Mouse (Mus musculus): ENCODE data around the gene Cabp7. TPM values are rescaled to one million over a fixed set of nuclear protein-coding genes. Genes with fewer than 3 reads are reported as not detected.

Cabp7 gene
- not detected in 2 replicates for polyA plus RNA-seq (2012; rRNA removed)

DNA sequence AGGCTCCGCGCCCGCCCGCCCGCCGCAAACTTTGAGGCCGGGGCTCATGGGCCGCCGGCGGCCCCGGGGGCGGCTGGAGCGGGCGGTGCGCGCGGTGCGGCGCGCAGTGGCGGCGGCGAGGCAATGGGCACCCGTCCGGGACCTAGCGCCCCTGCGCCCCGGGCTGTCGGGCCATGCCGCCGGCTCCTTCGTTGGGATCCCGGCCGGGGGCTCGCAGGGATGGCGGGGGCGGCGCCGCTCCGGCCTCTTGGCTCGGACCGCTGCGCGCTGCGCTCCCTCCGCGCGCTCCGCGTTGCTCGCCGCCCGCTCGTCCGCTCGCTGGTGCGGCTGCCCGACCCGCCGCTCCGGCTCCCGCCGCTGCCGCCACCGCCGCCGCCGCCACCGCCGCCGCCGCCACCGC is at the start of gene Cabp7:
Gene Cabp7, minus strand, starts transcription at position 46 of the 400 bp plus-strand sequence.
- H3K4me1 ChIP-seq (ENCODE audit: control insufficient read depth, insufficient read depth, low read length) = no peaks in the 10 kb centered on the region
- H3K27me3 ChIP-seq (replicated peaks; ENCODE audit: control insufficient read depth, insufficient read depth, low read length) = peaks cover 6% of the 10 kb centered on the region
- DNase-seq = no peak
- 5% methylated on average over 58 of the region's 73 CpGs for WGBS
- no peaks in the 10 kb centered on the region for H3K36me3 ChIP-seq (ENCODE audit: control insufficient read depth, insufficient read depth, low read length)
- H3K4me3 ChIP-seq (ENCODE audit: insufficient read depth, low read depth, low read length) = no peak within 1 kb of the TSS
- no peak within 1 kb of the TSS for H3K27ac ChIP-seq (ENCODE audit: insufficient read depth, low read depth, low read length)
- TF ChIP-seq CTCF (conservative IDR thresholded peaks at IDR 0.05; ENCODE audit: insufficient read depth, insufficient read length, low read depth, low read length) (no peak), POLR2A (IDR thresholded peaks at IDR 0.05; ENCODE audit: low read depth, low read length) (no peak)

DNA sequence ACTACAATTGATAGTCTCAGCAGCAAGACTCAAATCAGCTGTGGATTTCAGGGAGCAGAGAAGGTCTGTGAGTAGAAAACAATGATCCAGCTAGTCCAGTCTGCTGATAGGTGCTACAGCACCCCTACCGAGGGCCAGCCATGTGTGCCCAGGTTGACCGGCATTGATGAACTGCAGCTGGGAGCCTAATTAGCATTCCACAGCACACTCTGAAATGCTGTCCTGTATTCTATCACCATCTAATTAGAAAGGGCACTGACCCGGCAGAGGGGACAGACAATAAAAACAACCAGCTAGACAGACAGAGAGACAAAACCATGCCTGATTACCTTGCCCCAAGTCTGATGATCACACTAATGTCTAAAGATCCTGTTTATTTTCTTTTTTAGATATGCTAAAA is 46.4 kb upstream of the Cabp7 start:
- WGBS = 43% methylated on average over 3 of the region's 3 CpGs
- DNase-seq = no peak
- no peaks in the 10 kb centered on the region for H3K27me3 ChIP-seq (replicated peaks; ENCODE audit: control insufficient read depth, insufficient read depth, low read length)
- TF ChIP-seq POLR2A (IDR thresholded peaks at IDR 0.05; ENCODE audit: low read depth, low read length) = no peak
- TF ChIP-seq CTCF (conservative IDR thresholded peaks at IDR 0.05; ENCODE audit: insufficient read depth, insufficient read length, low read depth, low read length) = no peak
- no peak overlapping the region for H3K4me3 ChIP-seq (ENCODE audit: insufficient read depth, low read depth, low read length)
- H3K36me3 ChIP-seq (ENCODE audit: control insufficient read depth, insufficient read depth, low read length) = peaks cover 7% of the 10 kb centered on the region
- no peak overlapping the region for H3K27ac ChIP-seq (ENCODE audit: insufficient read depth, low read depth, low read length)
- H3K4me1 ChIP-seq (ENCODE audit: control insufficient read depth, insufficient read depth, low read length) = no peaks in the 10 kb centered on the region

DNA sequence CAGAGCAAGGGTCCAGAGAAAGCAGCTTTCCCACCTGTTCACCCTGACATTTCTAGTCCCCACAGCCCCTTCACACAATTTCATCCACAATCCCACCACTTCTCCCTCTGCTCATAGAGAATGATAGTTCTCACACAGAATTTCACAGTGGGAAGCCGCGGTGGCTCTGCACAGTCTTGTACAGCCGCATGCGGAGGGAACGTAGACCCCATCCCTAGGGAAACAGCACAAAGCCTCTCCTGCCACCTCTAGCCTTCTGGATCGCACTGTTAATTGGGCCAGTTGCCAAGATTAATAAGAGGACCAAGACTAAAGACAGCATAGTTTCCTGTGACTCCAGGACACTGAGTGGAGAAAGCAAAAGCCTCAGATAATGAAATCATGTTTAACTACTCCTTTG is 45.0 kb upstream of the Cabp7 start:
- Histone ChIP-seq H3K4me1 (ENCODE audit: control insufficient read depth, insufficient read depth, low read length) (no peaks in the 10 kb centered on the region), H3K4me3 (ENCODE audit: insufficient read depth, low read depth, low read length) (no peak overlapping the region), H3K27me3 (replicated peaks; ENCODE audit: control insufficient read depth, insufficient read depth, low read length) (no peaks in the 10 kb centered on the region), H3K36me3 (ENCODE audit: control insufficient read depth, insufficient read depth, low read length) (peaks cover 5% of the 10 kb centered on the region), H3K27ac (ENCODE audit: insufficient read depth, low read depth, low read length) (no peak overlapping the region)
- DNase-seq = no peak
- 76% methylated on average over 6 of the region's 6 CpGs for WGBS
- TF ChIP-seq POLR2A (IDR thresholded peaks at IDR 0.05; ENCODE audit: low read depth, low read length) (no peak), CTCF (conservative IDR thresholded peaks at IDR 0.05; ENCODE audit: insufficient read depth, insufficient read length, low read depth, low read length) (no peak)

DNA sequence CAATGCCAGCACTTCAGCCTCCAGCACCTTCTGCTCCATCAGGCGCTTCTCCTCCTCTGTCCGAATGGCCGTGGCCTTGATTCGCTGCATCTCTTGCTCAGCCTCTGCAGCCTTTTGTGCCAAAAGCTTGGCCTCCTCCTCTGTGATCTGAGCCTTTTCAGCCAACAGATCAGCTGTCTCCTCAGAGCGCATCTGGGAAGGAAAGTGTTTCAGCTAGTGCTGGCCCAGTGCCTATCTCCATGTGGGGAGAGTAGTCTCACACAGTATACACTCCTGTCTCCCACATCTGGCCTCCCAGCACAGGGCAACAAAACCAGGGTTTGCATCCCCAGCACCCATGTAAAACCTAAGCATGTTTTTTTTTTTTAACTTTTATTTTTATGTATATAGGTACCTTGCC is 43.1 kb upstream of the Cabp7 start:
- Histone ChIP-seq H3K36me3 (ENCODE audit: control insufficient read depth, insufficient read depth, low read length) (peaks cover 7% of the 10 kb centered on the region), H3K27ac (ENCODE audit: insufficient read depth, low read depth, low read length) (no peak overlapping the region), H3K4me3 (ENCODE audit: insufficient read depth, low read depth, low read length) (no peak overlapping the region), H3K27me3 (replicated peaks; ENCODE audit: control insufficient read depth, insufficient read depth, low read length) (no peaks in the 10 kb centered on the region), H3K4me1 (ENCODE audit: control insufficient read depth, insufficient read depth, low read length) (no peaks in the 10 kb centered on the region)
- WGBS = 92% methylated on average over 5 of the region's 5 CpGs
- DNase-seq = no peak
- no peak for TF ChIP-seq POLR2A (IDR thresholded peaks at IDR 0.05; ENCODE audit: low read depth, low read length)
- no peak for TF ChIP-seq CTCF (conservative IDR thresholded peaks at IDR 0.05; ENCODE audit: insufficient read depth, insufficient read length, low read depth, low read length)

DNA sequence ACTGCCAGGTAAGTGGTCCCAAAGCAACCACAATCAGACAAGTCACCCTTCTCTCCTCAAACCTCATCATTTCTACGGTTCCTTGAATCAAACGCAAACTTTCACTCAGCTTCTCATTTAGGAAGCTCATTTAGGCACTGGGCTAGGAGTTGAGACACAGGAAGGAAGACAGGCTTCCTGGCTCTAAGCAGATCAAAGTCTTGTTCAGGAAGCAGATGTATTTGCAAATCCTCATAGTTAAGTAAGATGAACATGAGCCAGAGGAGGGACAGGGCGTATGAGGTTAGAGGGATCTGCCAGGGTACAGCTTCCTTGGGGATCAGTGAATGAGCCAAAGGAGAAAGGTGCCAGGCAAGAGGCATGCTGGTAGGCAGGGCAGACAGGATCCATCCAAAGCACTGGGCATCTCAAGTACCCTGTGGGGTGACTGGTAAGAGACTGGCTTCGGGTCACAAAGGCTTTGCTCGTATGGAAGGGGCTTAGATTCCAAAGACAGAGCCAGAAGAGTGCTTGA is 38.1 kb upstream of the Cabp7 start:
- H3K4me3 ChIP-seq (ENCODE audit: insufficient read depth, low read depth, low read length) = no peak overlapping the region
- 60% methylated on average over 5 of the region's 5 CpGs for WGBS
- no peak overlapping the region for H3K27ac ChIP-seq (ENCODE audit: insufficient read depth, low read depth, low read length)
- peak; percentile 10 for DNase-seq
- H3K36me3 ChIP-seq (ENCODE audit: control insufficient read depth, insufficient read depth, low read length) = peaks cover 4% of the 10 kb centered on the region
- TF ChIP-seq POLR2A (IDR thresholded peaks at IDR 0.05; ENCODE audit: low read depth, low read length) = no peak
- no peak for TF ChIP-seq CTCF (conservative IDR thresholded peaks at IDR 0.05; ENCODE audit: insufficient read depth, insufficient read length, low read depth, low read length)
- H3K4me1 ChIP-seq (ENCODE audit: control insufficient read depth, insufficient read depth, low read length) = no peaks in the 10 kb centered on the region
- H3K27me3 ChIP-seq (replicated peaks; ENCODE audit: control insufficient read depth, insufficient read depth, low read length) = no peaks in the 10 kb centered on the region

DNA sequence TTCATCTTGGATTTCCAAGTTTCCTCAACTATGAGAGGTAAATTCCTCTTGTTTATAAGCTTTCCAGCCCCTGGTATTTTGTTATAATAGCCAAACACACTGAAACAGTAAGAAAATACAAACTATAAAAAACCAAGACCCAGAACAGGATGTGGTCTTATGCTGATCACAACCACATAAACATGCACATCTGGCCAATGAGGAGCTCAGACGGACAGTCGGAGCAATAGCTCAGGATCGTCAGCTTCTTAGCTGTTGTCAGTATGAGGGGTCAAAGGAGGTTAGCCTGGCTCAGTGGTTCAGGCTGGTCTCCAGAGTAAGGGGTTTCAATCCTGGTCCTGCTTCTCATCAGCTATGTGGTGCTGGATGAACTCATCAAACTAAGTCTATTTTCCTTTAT is 36.5 kb upstream of the Cabp7 start:
- no peak for DNase-seq
- Histone ChIP-seq H3K27ac (ENCODE audit: insufficient read depth, low read depth, low read length) (no peak overlapping the region), H3K4me3 (ENCODE audit: insufficient read depth, low read depth, low read length) (no peak overlapping the region), H3K4me1 (ENCODE audit: control insufficient read depth, insufficient read depth, low read length) (no peaks in the 10 kb centered on the region), H3K27me3 (replicated peaks; ENCODE audit: control insufficient read depth, insufficient read depth, low read length) (no peaks in the 10 kb centered on the region), H3K36me3 (ENCODE audit: control insufficient read depth, insufficient read depth, low read length) (peaks cover 4% of the 10 kb centered on the region)
- TF ChIP-seq CTCF (conservative IDR thresholded peaks at IDR 0.05; ENCODE audit: insufficient read depth, insufficient read length, low read depth, low read length) = no peak
- no peak for TF ChIP-seq POLR2A (IDR thresholded peaks at IDR 0.05; ENCODE audit: low read depth, low read length)
- 85% methylated on average over 3 of the region's 3 CpGs for WGBS

DNA sequence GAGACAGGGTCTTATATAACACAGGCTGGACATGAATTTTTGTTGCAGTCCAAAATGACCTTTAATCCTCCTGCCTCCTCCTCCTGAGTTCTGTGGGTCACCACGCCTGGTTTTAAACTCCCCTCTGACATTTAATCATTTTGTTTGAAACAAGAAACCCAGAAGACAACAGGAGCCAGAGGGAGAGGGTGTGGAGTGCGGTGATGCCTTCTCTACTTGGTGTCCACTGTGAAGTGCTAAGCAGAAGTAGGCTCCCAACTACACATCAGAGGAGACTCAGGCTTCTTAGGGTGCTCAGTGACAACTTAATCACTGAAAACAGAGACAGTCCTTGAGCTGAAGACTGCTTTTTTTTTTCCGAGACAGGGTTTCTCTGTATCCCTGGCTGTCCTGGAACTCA is 34.3 kb upstream of the Cabp7 start:
- WGBS = 67% methylated on average over 3 of the region's 3 CpGs
- H3K27ac ChIP-seq (ENCODE audit: insufficient read depth, low read depth, low read length) = no peak overlapping the region
- no peaks in the 10 kb centered on the region for H3K27me3 ChIP-seq (replicated peaks; ENCODE audit: control insufficient read depth, insufficient read depth, low read length)
- H3K4me3 ChIP-seq (ENCODE audit: insufficient read depth, low read depth, low read length) = no peak overlapping the region
- no peak for DNase-seq
- peaks cover 3% of the 10 kb centered on the region for H3K36me3 ChIP-seq (ENCODE audit: control insufficient read depth, insufficient read depth, low read length)
- no peaks in the 10 kb centered on the region for H3K4me1 ChIP-seq (ENCODE audit: control insufficient read depth, insufficient read depth, low read length)
- TF ChIP-seq CTCF (conservative IDR thresholded peaks at IDR 0.05; ENCODE audit: insufficient read depth, insufficient read length, low read depth, low read length) = no peak
- TF ChIP-seq POLR2A (IDR thresholded peaks at IDR 0.05; ENCODE audit: low read depth, low read length) = no peak
